Mouse (Mus musculus) lung, adult 2 months (tissue): ENCODE results near the gene Hfe2.

ENCODE experiments used
- CTCF ChIP-seq: fragments of 200-500 bp; IDR thresholded peaks from 2 replicates; pipeline ENCODE4 v1.5.1; 2011; ENCODE audit warnings: mild to moderate bottlenecking, low read length, control low read depth; ENCODE audit not compliant: insufficient read depth
- POLR2A ChIP-seq: fragments of 200-500 bp; IDR thresholded peaks from 2 replicates; pipeline ENCODE4 v1.6.1; 2011; ENCODE audit warnings: low read depth, mild to moderate bottlenecking, control low read depth, low read length, borderline replicate concordance; ENCODE audit errors: extremely low read depth

DNA sequence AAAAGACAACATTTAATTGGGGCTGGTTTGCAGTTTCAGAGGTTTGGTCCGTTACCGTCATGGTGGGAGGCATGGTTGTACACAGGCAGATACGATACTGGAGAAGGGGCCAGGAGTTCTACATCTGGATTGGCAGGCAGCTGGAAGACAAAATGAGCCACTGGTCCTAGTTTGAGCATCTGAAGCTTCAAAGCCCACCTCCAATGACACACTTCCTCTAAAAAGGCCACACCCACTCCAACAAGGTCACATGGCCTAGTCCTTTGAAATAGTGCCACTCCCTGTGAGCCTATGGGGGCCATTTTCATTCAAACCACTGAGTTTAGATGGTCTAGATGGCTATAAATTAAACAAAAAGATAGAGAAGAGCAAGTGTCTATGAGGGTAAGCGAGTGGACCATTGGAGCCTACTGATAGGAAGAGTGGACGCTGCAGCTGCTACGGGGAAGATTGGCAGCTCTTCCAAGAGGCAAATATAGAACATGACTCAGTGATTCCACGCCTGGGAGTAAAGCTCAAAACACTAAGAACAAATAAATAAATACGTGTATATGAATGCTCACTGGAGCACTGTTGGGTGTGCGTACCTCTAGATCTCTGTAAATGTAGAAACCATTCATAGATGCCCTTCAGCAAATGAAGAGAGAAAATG is 18.4 kb upstream of the Hfe2 start:
- no peak for TF ChIP-seq CTCF
- no peak for TF ChIP-seq POLR2A
